Mouse (Mus musculus) small intestine, adult 2 months (tissue): ENCODE measurements at regions not wholly inside any gene's neighbourhood (a gene's known extent, or its start where the extent isn't known, plus 50 kb on each side); places are given as distances from the start of the nearest gene placed in this dataset.
"Not testable (repeated sequence)": the region's sequence is repeated elsewhere in the genome, so short reads cannot be mapped to it uniquely, and the experiment has no call there.

Experiments
- H3K27ac ChIP-seq: fragments of 200-500 bp; 2 replicates; pipeline ENCODE4 v1.5.1; 2012; ENCODE audit warnings: low read depth, low read length, control low read depth, inconsistent platforms; ENCODE audit not compliant: insufficient read depth
- H3K27me3 ChIP-seq: fragments of 200-500 bp; 2 replicates; pipeline ENCODE4 v1.6.1; 2012; ENCODE audit warnings: mild to moderate bottlenecking, moderate library complexity, low read length, inconsistent platforms; ENCODE audit not compliant: control insufficient read depth, insufficient read depth
- H3K36me3 ChIP-seq: fragments of 200-500 bp; 2 replicates; pipeline ENCODE4 v1.6.1; 2012; ENCODE audit warnings: mild to moderate bottlenecking, low read length, control low read depth, inconsistent platforms; ENCODE audit not compliant: control insufficient read depth, insufficient read depth
- H3K4me1 ChIP-seq: fragments of 200-500 bp; 2 replicates; pipeline ENCODE4 v1.6.1; 2012; ENCODE audit warnings: low read length, inconsistent platforms, mixed read lengths; ENCODE audit not compliant: control insufficient read depth, insufficient read depth, insufficient read length
- H3K4me3 ChIP-seq: fragments of 200-500 bp; 2 replicates; pipeline ENCODE4 v1.5.1; 2012; ENCODE audit warnings: low read depth, mild to moderate bottlenecking, control low read depth, inconsistent platforms, low read length, moderate library complexity
- CTCF ChIP-seq: fragments of 200-500 bp; IDR thresholded peaks from 2 replicates; pipeline ENCODE4 v1.5.1; 2012; ENCODE audit warnings: low read depth, mild to moderate bottlenecking, control low read depth, inconsistent platforms, low read length, moderate library complexity, mixed read lengths; ENCODE audit not compliant: insufficient replicate concordance, insufficient read length; ENCODE audit errors: extremely low read depth
- POLR2A ChIP-seq: fragments of 200-500 bp; IDR thresholded peaks from 2 replicates; pipeline ENCODE4 v1.6.1; 2012; ENCODE audit warnings: low read depth, mild to moderate bottlenecking, control low read depth, inconsistent platforms, low read length, moderate library complexity
- WGBS: fragments of 180-500 bp; shearing (Covaris S2); methylation state at CpG from one replicate; pipeline ENCODE4 v1.1.7; 2018; 5-methylcytosine and 5-hydroxymethylcytosine counted together

- Histone ChIP-seq H3K4me3 (no peak overlapping the region), H3K36me3 (no peaks in the 10 kb centered on the region), H3K4me1 (no peaks in the 10 kb centered on the region), H3K27ac (no peak overlapping the region), H3K27me3 (no peaks in the 10 kb centered on the region)
- WGBS, result 80% methylated on average over 5 of the region's 5 CpGs
- no peak for TF ChIP-seq CTCF
- TF ChIP-seq POLR2A, result no peak
Measured at GRCm38 (mm10) chr3:39840946-39841345, 690.1 kb upstream of the Intu start.

GRCm38 (mm10) chr3:39845123-39845522 is 686.0 kb upstream of the Intu start:
- Histone ChIP-seq H3K4me3 (no peak overlapping the region), H3K4me1 (no peaks in the 10 kb centered on the region), H3K27me3 (no peaks in the 10 kb centered on the region), H3K27ac (no peak overlapping the region), H3K36me3 (no peaks in the 10 kb centered on the region)
- 85% methylated on average over 2 of the region's 2 CpGs for WGBS
- TF ChIP-seq CTCF (no peak), POLR2A (no peak)

- Histone ChIP-seq H3K27ac (no peak overlapping the region), H3K4me3 (no peak overlapping the region), H3K4me1 (no peaks in the 10 kb centered on the region), H3K36me3 (no peaks in the 10 kb centered on the region), H3K27me3 (no peaks in the 10 kb centered on the region)
- TF ChIP-seq CTCF (no peak), POLR2A (no peak)
- 88% methylated on average over 6 of the region's 6 CpGs for WGBS
Measured at GRCm38 (mm10) chr3:39848829-39849228, 682.3 kb upstream of the Intu start.

GRCm38 (mm10) chr3:39857214-39857839 is 673.8 kb upstream of the Intu start:
- TF ChIP-seq POLR2A (no peak), CTCF (no peak)
- Histone ChIP-seq H3K36me3 (no peaks in the 10 kb centered on the region), H3K4me1 (no peaks in the 10 kb centered on the region), H3K27ac (no peak overlapping the region), H3K27me3 (no peaks in the 10 kb centered on the region), H3K4me3 (no peak overlapping the region)
- 89% methylated on average over 9 of the region's 9 CpGs for WGBS

GRCm38 (mm10) chr3:39876046-39876445 is 655.0 kb upstream of the Intu start:
- not testable (repeated sequence) for H3K36me3 ChIP-seq, H3K27me3 ChIP-seq, H3K27ac ChIP-seq, H3K4me1 ChIP-seq, H3K4me3 ChIP-seq
- 52% methylated on average over 1 of the region's 1 CpGs for WGBS

- TF ChIP-seq POLR2A (no peak), CTCF (no peak)
- Histone ChIP-seq H3K4me1 (no peaks in the 10 kb centered on the region), H3K4me3 (no peak overlapping the region), H3K27ac (no peak overlapping the region), H3K36me3 (no peaks in the 10 kb centered on the region), H3K27me3 (no peaks in the 10 kb centered on the region)
- 89% methylated on average over 4 of the region's 4 CpGs for WGBS
Measured at GRCm38 (mm10) chr3:39884370-39884769, 646.7 kb upstream of the Intu start.

GRCm38 (mm10) chr3:39888376-39888775 is 642.7 kb upstream of the Intu start:
- H3K27me3 ChIP-seq, result no peaks in the 10 kb centered on the region
- H3K4me3 ChIP-seq, result no peak overlapping the region
- WGBS, result 85% methylated on average over 5 of the region's 5 CpGs
- no peaks in the 10 kb centered on the region for H3K36me3 ChIP-seq
- no peak for TF ChIP-seq CTCF
- no peak for TF ChIP-seq POLR2A
- no peaks in the 10 kb centered on the region for H3K4me1 ChIP-seq
- no peak overlapping the region for H3K27ac ChIP-seq

GRCm38 (mm10) chr3:39889222-39889621 is 641.9 kb upstream of the Intu start:
- no peaks in the 10 kb centered on the region for H3K27me3 ChIP-seq
- no peaks in the 10 kb centered on the region for H3K36me3 ChIP-seq
- no peaks in the 10 kb centered on the region for H3K4me1 ChIP-seq
- no peak overlapping the region for H3K27ac ChIP-seq
- TF ChIP-seq POLR2A (no peak), CTCF (no peak)
- H3K4me3 ChIP-seq, result no peak overlapping the region
- WGBS, result 92% methylated on average over 2 of the region's 2 CpGs
